Mouse (Mus musculus) c-Kit-positive CD71-negative TER-119-negative erythroid progenitor cells, embryonic 14.5 days (primary cell): ENCODE data around the gene Dusp14.
A peak's percentile ranks its signal among the peaks of the same experiment; 100 is the strongest.

Experiments
- DNase-seq: peaks from one replicate; pipeline ENCODE4 v3.0.0-alpha.2; 2013; ENCODE audit warnings: low read depth

The Dusp14 gene

DNA sequence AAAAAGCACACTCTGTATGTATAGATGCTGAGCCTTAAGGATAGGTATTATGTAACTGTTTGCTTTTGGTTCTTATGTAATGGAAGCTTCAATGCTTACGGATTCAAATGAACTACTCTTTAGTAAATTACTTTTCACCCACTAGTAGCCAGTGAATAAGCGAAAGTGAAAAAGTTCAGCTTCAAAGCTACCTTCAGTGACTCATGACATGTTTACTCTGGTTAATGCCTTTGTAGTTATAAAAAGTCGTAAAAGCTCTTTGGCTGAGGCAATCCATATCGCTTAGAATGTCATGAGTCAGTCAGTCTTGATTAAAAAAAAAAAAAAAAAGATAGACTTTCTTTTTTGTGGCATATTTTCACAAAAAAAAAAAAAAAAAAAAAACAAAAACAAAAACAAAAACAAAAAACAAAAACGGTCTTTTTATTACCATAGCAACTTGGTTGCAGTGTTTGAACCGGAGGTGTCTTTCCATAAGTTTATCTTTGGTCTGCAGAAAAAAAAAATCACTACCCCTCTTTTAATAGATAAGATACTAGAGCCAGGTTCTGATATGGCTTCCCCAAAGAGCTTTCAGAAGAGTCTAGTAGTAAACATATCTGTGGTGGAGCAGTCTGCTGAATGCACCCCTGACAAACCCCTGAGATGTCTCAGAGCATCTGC, 52.8 kb downstream of the Dusp14 start:
- no peak for DNase-seq

DNA sequence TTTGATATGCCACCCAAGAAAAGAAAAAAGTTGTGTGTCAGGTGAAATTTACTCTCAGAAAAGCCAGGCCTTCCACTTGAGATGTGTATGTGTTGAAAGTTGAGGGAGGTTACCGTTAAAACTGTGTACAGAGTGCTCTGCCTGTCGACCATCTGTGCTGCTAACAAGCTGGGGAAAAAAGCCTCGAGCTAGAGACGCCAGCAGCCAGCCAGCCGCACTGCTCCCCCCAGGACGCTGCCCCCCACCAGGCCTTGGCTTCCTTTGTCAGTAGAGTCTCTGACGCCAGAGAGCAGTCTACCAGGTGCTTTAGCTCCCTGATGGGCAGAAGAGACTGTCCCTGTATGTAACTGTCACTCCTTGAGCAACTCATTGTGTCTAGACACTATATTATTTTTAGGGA, 56.0 kb downstream of the Dusp14 start:
- no peak for DNase-seq

DNA sequence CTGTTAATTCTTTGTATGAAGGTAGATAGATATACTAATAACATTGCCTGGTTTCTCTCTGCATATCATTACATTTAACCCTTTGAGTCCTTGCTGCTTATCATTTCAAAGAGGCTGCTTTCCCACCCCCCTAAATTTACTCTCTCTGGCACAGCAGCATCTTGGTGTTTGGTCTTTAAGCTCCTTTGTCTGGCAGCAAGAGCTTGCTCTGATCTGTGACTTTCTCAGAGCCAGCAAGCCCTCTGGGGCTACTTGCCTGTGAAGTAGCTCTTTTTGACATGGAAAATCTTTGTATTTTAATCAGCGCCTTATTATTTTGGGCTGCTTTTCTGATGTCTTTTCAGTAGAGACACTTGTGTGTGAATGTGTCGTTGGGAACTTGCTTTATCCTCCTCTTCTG, 57.5 kb downstream of the Dusp14 start:
- no peak for DNase-seq

DNA sequence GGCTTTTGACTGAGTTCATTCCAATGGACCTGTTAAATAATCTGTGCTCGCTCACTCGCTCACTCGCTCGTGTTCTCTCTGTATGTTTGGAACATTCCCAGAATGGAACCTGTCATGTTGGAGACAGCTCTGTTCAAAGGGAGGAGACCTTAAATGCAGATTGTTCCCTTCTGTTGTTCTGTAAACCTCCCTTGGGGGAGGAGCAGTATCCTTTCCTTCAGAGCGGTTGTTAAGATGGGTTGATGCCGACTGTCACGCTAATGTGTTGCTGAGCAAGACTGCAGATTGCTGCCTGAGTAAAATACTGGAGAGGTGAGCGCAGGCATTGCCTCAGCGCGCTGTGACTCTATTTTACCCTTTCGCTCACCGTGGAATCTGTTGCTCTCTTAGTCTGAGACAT, 58.0 kb downstream of the Dusp14 start:
- DNase-seq = no peak

DNA sequence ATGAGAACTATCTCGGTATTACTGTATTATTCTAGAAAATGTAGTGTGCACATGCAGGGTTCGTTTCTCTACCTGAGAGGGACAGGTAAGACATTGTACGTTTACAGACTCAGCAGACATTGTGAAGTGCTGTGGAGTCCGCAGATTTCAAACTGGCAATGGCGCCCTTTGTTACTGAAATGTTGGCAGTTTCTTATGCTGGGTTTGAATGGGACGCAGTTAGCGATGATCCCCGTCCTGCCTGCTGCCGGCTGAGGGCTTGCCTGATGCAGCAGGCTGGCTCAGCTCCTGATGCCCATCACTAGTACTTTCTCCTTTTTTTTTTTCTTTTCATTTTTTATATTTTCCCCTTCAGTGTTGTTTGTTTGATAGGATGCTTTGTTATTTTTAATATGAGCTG, 58.6 kb downstream of the Dusp14 start:
- DNase-seq = no peak

DNA sequence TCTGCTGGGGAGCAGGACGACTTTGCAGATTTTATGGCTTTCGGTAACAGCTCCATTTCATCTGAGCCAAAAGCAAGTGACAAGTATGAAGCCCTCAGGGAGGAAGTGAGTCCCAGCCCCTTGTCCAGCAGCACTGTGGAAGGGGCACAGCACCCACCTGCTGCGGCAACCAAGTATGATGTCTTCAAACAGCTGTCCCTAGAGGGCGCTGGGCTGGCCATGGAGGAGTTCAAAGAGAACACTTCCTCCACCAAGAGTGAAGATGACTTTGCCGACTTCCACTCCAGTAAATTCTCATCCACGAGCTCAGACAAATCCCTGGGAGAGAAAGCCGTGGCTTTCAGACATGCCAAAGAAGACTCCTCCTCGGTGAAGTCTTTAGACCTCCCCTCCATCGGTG, 60.1 kb downstream of the Dusp14 start:
- no peak for DNase-seq

DNA sequence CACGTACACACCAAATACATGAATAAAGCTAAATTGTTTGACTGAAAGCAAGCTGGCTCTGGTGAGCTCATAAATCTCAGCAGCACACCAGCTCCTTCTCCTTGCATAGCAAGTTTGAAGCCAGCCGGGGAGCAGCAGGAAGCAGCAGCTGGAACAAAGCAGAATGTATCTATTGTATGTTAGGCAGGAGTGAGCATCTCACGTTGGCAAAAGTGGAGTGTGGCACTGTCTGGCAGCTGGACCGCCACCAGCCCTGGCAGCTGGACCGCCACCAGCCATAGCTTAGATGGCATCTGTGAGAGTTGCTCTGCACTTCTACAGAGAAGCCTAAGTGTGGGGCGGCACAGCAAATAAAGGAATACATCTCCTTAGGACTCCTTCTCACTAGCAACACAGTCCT, 65.1 kb downstream of the Dusp14 start:
- no peak for DNase-seq

DNA sequence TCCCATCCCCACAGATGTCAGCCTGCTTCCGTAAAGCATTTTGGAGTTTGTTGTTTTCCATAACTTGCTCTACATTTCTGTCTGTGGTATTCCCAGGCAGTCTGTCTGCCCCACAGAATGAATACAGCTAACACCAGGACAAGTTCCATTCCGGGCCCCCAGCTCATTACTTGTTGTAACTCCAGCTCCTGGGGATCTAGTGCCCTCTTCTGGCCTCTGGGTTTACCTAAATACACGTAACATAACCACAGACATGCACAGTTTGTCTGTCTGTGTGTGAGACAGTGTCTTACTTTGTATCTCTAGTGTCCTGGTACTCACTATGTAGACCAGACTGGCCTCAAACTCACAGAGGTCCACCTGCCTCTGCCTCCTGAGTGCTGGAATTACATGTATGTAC, 67.8 kb downstream of the Dusp14 start:
- peak; percentile 7 for DNase-seq

DNA sequence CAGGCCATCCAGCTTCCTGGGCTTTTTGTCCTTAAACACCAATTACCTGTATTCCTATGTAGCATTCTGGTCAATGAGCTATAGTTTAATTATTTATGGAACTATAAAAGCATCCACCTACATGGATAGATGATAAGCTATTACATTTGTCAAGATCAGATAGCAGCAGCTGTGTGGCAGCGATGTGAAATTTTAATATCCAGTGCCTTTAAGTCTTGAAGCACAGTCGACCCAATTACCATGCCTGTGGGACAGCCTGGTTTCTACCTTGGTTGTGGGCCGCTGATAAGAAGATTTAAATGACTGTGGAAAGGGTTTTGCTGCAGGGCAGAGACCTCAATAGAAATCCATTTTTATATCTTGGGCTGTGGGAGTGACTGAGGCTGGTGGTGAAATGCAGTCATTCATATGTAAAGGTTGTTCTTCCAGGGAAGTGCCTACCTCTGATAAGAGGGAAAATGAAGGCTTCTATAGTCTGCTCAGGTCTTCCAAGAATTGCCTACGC, 69.6 kb downstream of the Dusp14 start:
- no peak for DNase-seq

DNA sequence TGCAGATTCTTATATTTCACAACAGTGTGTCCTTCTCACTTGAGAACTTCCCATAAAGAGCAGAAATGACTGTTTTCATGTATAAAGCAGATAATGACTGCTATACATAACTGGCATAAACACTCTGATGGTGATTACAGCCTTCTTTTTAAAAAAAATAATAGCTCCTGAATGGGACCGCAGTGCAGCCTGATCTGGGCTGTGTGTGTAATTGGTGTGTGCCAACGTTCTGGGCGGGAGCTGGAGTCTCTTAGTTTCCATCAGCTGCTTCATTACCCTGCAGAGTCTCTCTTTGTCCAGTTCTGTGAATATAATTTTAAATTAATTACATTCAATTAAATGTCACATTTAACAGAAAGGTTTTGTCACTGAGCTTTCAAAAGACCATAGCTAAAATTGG, 70.1 kb downstream of the Dusp14 start:
- DNase-seq = no peak
